Mouse (Mus musculus): ENCODE measurements around the gene Gm13694.
A peak's percentile ranks its signal among the peaks of the same experiment; 100 is the strongest.
"Not testable (repeated sequence)": the region's sequence is repeated elsewhere in the genome, so short reads cannot be mapped to it uniquely, and the experiment has no call there.

Gene Gm13694

GRCm38 (mm10) chr2:83978633-83979032, at the start of gene Gm13694:
TSS of gene Gm13694 (plus strand) at chr2:83978933.
- not testable (repeated sequence) for DNase-seq (ENCODE audit: low read depth, low spot score)

- DNase-seq (ENCODE audit: low read depth, low spot score), result peak; percentile 50
These were observed 49.1 kb upstream of the Gm13694 start for GRCm38 (mm10) chr2:83929478-83930088.

- DNase-seq (ENCODE audit: low read depth, low spot score), result peak; percentile 45
These were observed 37.8 kb upstream of the Gm13694 start, which contains the start of gene Zswim2 for GRCm38 (mm10) chr2:83940931-83941361. TSS of gene Zswim2 (minus strand) at chr2:83941228.

GRCm38 (mm10) chr2:83941378-83941777, 37.4 kb upstream of the Gm13694 start:
- no peak for DNase-seq (ENCODE audit: low read depth, low spot score)

- no peak for DNase-seq (ENCODE audit: low read depth, low spot score)
These were observed 36.9 kb upstream of the Gm13694 start for GRCm38 (mm10) chr2:83941792-83942191.

GRCm38 (mm10) chr2:83955393-83955792, 23.3 kb upstream of the Gm13694 start, which contains the start of gene Gm13698:
TSS of gene Gm13698 (plus strand) at chr2:83955693.
- DNase-seq (ENCODE audit: low read depth, low spot score), result not testable (repeated sequence)

- DNase-seq (ENCODE audit: low read depth, low spot score), result not testable (repeated sequence)
These were observed 17.5 kb upstream of the Gm13694 start, which contains the start of gene Gm13693 for GRCm38 (mm10) chr2:83961203-83961602. TSS of gene Gm13693 (plus strand) at chr2:83961503.

GRCm38 (mm10) chr2:83967013-83967412, 11.7 kb upstream of the Gm13694 start, which contains the start of gene Gm13695:
TSS of gene Gm13695 (plus strand) at chr2:83967313.
- DNase-seq (ENCODE audit: low read depth, low spot score), result not testable (repeated sequence)

GRCm38 (mm10) chr2:83972823-83973222, 5.9 kb upstream of the Gm13694 start, which contains the start of gene Gm13696:
TSS of gene Gm13696 (plus strand) at chr2:83973123.
- DNase-seq (ENCODE audit: low read depth, low spot score), result not testable (repeated sequence)

GRCm38 (mm10) chr2:83984443-83984842, 5.7 kb downstream of the Gm13694 start, which contains the start of gene Gm13697:
TSS of gene Gm13697 (plus strand) at chr2:83984743.
- not testable (repeated sequence) for DNase-seq (ENCODE audit: low read depth, low spot score)

GRCm38 (mm10) chr2:83990253-83990652, 11.5 kb downstream of the Gm13694 start, which contains the start of gene Gm13691:
TSS of gene Gm13691 (plus strand) at chr2:83990553.
- DNase-seq (ENCODE audit: low read depth, low spot score), result not testable (repeated sequence)

- peak; percentile 72 for DNase-seq (ENCODE audit: low read depth, low spot score)
These were observed 15.0 kb downstream of the Gm13694 start for GRCm38 (mm10) chr2:83993639-83994255.

GRCm38 (mm10) chr2:83994526-83994925, 15.8 kb downstream of the Gm13694 start:
- not testable (repeated sequence) for DNase-seq (ENCODE audit: low read depth, low spot score)

GRCm38 (mm10) chr2:84008913-84009312, 30.2 kb downstream of the Gm13694 start:
- DNase-seq (ENCODE audit: low read depth, low spot score), result no peak

GRCm38 (mm10) chr2:84009818-84010217, 31.1 kb downstream of the Gm13694 start:
- no peak for DNase-seq (ENCODE audit: low read depth, low spot score)

GRCm38 (mm10) chr2:84014572-84014971, 35.8 kb downstream of the Gm13694 start:
- DNase-seq (ENCODE audit: low read depth, low spot score), result no peak

- peak; percentile 24 for DNase-seq (ENCODE audit: low read depth, low spot score)
These were observed 37.6 kb downstream of the Gm13694 start for GRCm38 (mm10) chr2:84016291-84016690.

- DNase-seq (ENCODE audit: low read depth, low spot score), result no peak
These were observed 39.6 kb downstream of the Gm13694 start for GRCm38 (mm10) chr2:84018330-84018729.

GRCm38 (mm10) chr2:84019519-84020305, 41.0 kb downstream of the Gm13694 start:
- peak; percentile 53 for DNase-seq (ENCODE audit: low read depth, low spot score)

GRCm38 (mm10) chr2:84021930-84022329, 43.2 kb downstream of the Gm13694 start:
- DNase-seq (ENCODE audit: low read depth, low spot score), result no peak

GRCm38 (mm10) chr2:84022905-84023304, 44.2 kb downstream of the Gm13694 start:
- DNase-seq (ENCODE audit: low read depth, low spot score), result no peak

- DNase-seq (ENCODE audit: low read depth, low spot score), result no peak
These were observed 44.6 kb downstream of the Gm13694 start for GRCm38 (mm10) chr2:84023319-84023718.
